Mouse (Mus musculus) lung, adult 2 months (tissue): ENCODE measurements around the gene Krtap4-9. TPM values are rescaled to one million over a fixed set of nuclear protein-coding genes. Genes with fewer than 3 reads are reported as not detected.
"Not testable (repeated sequence)": the region's sequence is repeated elsewhere in the genome, so short reads cannot be mapped to it uniquely, and the experiment has no call there.

Experiments used
- DNase-seq: peaks from one replicate; pipeline ENCODE4 v3.0.0; 2022
- H3K4me1 ChIP-seq: fragments of 200-500 bp; 2 replicates; pipeline ENCODE4 v1.6.1; 2011; ENCODE audit warnings: low read length; ENCODE audit not compliant: control insufficient read depth, insufficient read depth
- H3K4me3 ChIP-seq: fragments of 200-500 bp; replicated peaks from 2 replicates; pipeline ENCODE3; 2011; ENCODE audit warnings: low read depth, mild to moderate bottlenecking, control low read depth, low read length; ENCODE audit errors: extremely low read depth
- CTCF ChIP-seq: fragments of 200-500 bp; IDR thresholded peaks from 2 replicates; pipeline ENCODE4 v1.5.1; 2011; ENCODE audit warnings: mild to moderate bottlenecking, low read length, control low read depth; ENCODE audit not compliant: insufficient read depth
- POLR2A ChIP-seq: fragments of 200-500 bp; IDR thresholded peaks from 2 replicates; pipeline ENCODE4 v1.6.1; 2011; ENCODE audit warnings: low read depth, mild to moderate bottlenecking, control low read depth, low read length, borderline replicate concordance; ENCODE audit errors: extremely low read depth
- WGBS: fragments of 180-500 bp; shearing (Covaris S2); methylation state at CpG from one replicate; pipeline ENCODE4 v1.1.7; 2018; 5-methylcytosine and 5-hydroxymethylcytosine counted together
- polyA plus RNA-seq: library from polyadenylated mRNA; depleted of rRNA; stranded (reverse); fragments of >200 nt; gene quantifications from 2 replicates; pipeline ENCODE4 v1.2.3, GENCODE M21; 2012; rRNA removed

The Krtap4-9 gene
- not detected in 2 replicates for polyA plus RNA-seq

- H3K4me1 ChIP-seq, DNase-seq, H3K4me3 ChIP-seq: not testable (repeated sequence)
Observed at GRCm38 (mm10) chr11:99784900-99785299, at the start of gene Krtap4-9. Gene Krtap4-9, plus strand, starts transcription at chr11:99785200.

GRCm38 (mm10) chr11:99743985-99744384 lies 41.0 kb upstream of the Krtap4-9 start:
- Histone ChIP-seq H3K4me3 (no peak overlapping the region), H3K4me1 (peaks cover 6% of the 10 kb centered on the region)
- WGBS: 44% methylated on average over 3 of the region's 3 CpGs
- DNase-seq: no peak
- no peak for TF ChIP-seq POLR2A
- no peak for TF ChIP-seq CTCF

- H3K4me1 ChIP-seq: peaks cover 2% of the 10 kb centered on the region; the same call in 1 of the 2 replicates
- 88% methylated on average over 1 of the region's 1 CpGs for WGBS
- DNase-seq: no peak
- TF ChIP-seq CTCF (no peak), POLR2A (no peak)
- no peak overlapping the region for H3K4me3 ChIP-seq
Observed at GRCm38 (mm10) chr11:99758877-99759276, 26.1 kb upstream of the Krtap4-9 start.

- H3K4me1 ChIP-seq: no peaks in the 10 kb centered on the region
- no peak for TF ChIP-seq CTCF
- TF ChIP-seq POLR2A: no peak
- no peak for DNase-seq
- WGBS: 74% methylated on average over 2 of the region's 2 CpGs
- H3K4me3 ChIP-seq: no peak overlapping the region
Observed at GRCm38 (mm10) chr11:99768410-99768809, 16.6 kb upstream of the Krtap4-9 start.

GRCm38 (mm10) chr11:99772813-99773212 lies 12.2 kb upstream of the Krtap4-9 start, which contains the start of gene Gm11595:
Gene Gm11595, minus strand, starts transcription at chr11:99772913.
- H3K4me3 ChIP-seq, H3K4me1 ChIP-seq, DNase-seq: not testable (repeated sequence)

GRCm38 (mm10) chr11:99778401-99778800 lies 6.6 kb upstream of the Krtap4-9 start:
- Histone ChIP-seq H3K4me1 (no peaks in the 10 kb centered on the region), H3K4me3 (no peak overlapping the region)
- no peak for DNase-seq
- TF ChIP-seq CTCF (no peak), POLR2A (no peak)
- 69% methylated on average over 7 of the region's 7 CpGs for WGBS

- TF ChIP-seq CTCF (no peak), POLR2A (no peak)
- DNase-seq: no peak
- H3K4me1 ChIP-seq: no peaks in the 10 kb centered on the region
- no peak within 1 kb of the TSS for H3K4me3 ChIP-seq
- 90% methylated on average over 2 of the region's 2 CpGs for WGBS
Observed at GRCm38 (mm10) chr11:99780604-99781003, 4.4 kb upstream of the Krtap4-9 start, which contains the start of gene Krtap4-8. Gene Krtap4-8, minus strand, starts transcription at chr11:99780704.

GRCm38 (mm10) chr11:99793367-99793766 lies 8.4 kb downstream of the Krtap4-9 start, which contains the start of gene Gm11596:
Gene Gm11596, minus strand, starts transcription at chr11:99793467.
- 62% methylated on average over 2 of the region's 2 CpGs for WGBS

GRCm38 (mm10) chr11:99798832-99799231 lies 13.8 kb downstream of the Krtap4-9 start, which contains the start of gene Gm11569:
Gene Gm11569, minus strand, starts transcription at chr11:99798932.
- not testable (repeated sequence) for DNase-seq, H3K4me1 ChIP-seq, H3K4me3 ChIP-seq
- WGBS: no CpG with 5 or more reads among the region's 1 CpGs

More at GRCm38 (mm10) chr11:99793367-99793766, 8.4 kb downstream of the Krtap4-9 start, which contains the start of gene Gm11596:
- Histone ChIP-seq H3K4me1 (no peaks in the 10 kb centered on the region), H3K4me3 (no peak within 1 kb of the TSS)
- no peak for DNase-seq
- TF ChIP-seq CTCF: no peak
- TF ChIP-seq POLR2A: no peak

GRCm38 (mm10) chr11:99804346-99804745 lies 19.3 kb downstream of the Krtap4-9 start, which contains the start of gene Gm11554:
Gene Gm11554, minus strand, starts transcription at chr11:99804446.
- no CpG with 5 or more reads among the region's 1 CpGs for WGBS
- not testable (repeated sequence) for DNase-seq, H3K4me3 ChIP-seq, H3K4me1 ChIP-seq

GRCm38 (mm10) chr11:99809792-99810191 lies 24.8 kb downstream of the Krtap4-9 start, which contains the start of gene Krtap4-13:
Gene Krtap4-13, minus strand, starts transcription at chr11:99809892.
- not testable (repeated sequence) for H3K4me1 ChIP-seq, DNase-seq, H3K4me3 ChIP-seq

GRCm38 (mm10) chr11:99815566-99815965 lies 30.6 kb downstream of the Krtap4-9 start, which contains the start of gene Gm11564:
Gene Gm11564, minus strand, starts transcription at chr11:99815666.
- H3K4me1 ChIP-seq, DNase-seq: not testable (repeated sequence)
- WGBS: 79% methylated on average over 2 of the region's 2 CpGs

More at GRCm38 (mm10) chr11:99815566-99815965, 30.6 kb downstream of the Krtap4-9 start, which contains the start of gene Gm11564:
- H3K4me3 ChIP-seq: not testable (repeated sequence)
